Mouse (Mus musculus): ENCODE measurements around the gene Trim2. TPM values are rescaled to one million over a fixed set of nuclear protein-coding genes. Genes with fewer than 3 reads are reported as not detected.

Trim2 gene
- total and polyA plus RNA-seq, 2 experiments from 2014 or later, result 149 to 291 TPM

- Histone ChIP-seq H3K4me3 (ENCODE audit: low read depth, low read length) (no peak overlapping the region), H3K9ac (replicated peaks; ENCODE audit: low read length, poor library complexity, severe bottlenecking) (no peak overlapping the region), H3K9me3 (ENCODE audit: low read length) (no peaks in the 10 kb centered on the region), H3K36me3 (ENCODE audit: insufficient read depth, low read length) (peaks cover 46% of the 10 kb centered on the region), H3K4me2 (ENCODE audit: low read depth, low read length, poor library complexity, severe bottlenecking) (no peak overlapping the region), H3K27me3 (ENCODE audit: insufficient read depth, low read length) (no peaks in the 10 kb centered on the region), H3K27ac (ENCODE audit: low read depth, low read length) (no peak overlapping the region), H3K4me1 (ENCODE audit: insufficient read depth, low read length) (no peaks in the 10 kb centered on the region)
- WGBS, result 92% methylated on average over 5 of the region's 5 CpGs
- ATAC-seq (ENCODE audit: low FRiP score), result no peak
- DNase-seq (ENCODE audit: low spot score), result no peak
- TF ChIP-seq CTCF (IDR thresholded peaks at IDR 0.05), result no peak
Observed at GRCm38 (mm10) chr3:84166073-84166472, 140.6 kb downstream of the Trim2 start.

GRCm38 (mm10) chr3:84165391-84165790, 141.3 kb downstream of the Trim2 start:
- WGBS, result 96% methylated on average over 3 of the region's 3 CpGs
- Histone ChIP-seq H3K27me3 (ENCODE audit: insufficient read depth, low read length) (no peaks in the 10 kb centered on the region), H3K4me2 (ENCODE audit: low read depth, low read length, poor library complexity, severe bottlenecking) (no peak overlapping the region), H3K36me3 (ENCODE audit: insufficient read depth, low read length) (peaks cover 51% of the 10 kb centered on the region), H3K9ac (replicated peaks; ENCODE audit: low read length, poor library complexity, severe bottlenecking) (no peak overlapping the region), H3K9me3 (ENCODE audit: low read length) (no peaks in the 10 kb centered on the region), H3K4me1 (ENCODE audit: insufficient read depth, low read length) (no peaks in the 10 kb centered on the region), H3K4me3 (ENCODE audit: low read depth, low read length) (no peak overlapping the region), H3K27ac (ENCODE audit: low read depth, low read length) (no peak overlapping the region)
- TF ChIP-seq CTCF (IDR thresholded peaks at IDR 0.05), result no peak
- ATAC-seq (ENCODE audit: low FRiP score) (no peak), DNase-seq (ENCODE audit: low spot score) (no peak)

- Histone ChIP-seq H3K4me2 (ENCODE audit: low read depth, low read length, poor library complexity, severe bottlenecking) (no peak overlapping the region), H3K36me3 (ENCODE audit: insufficient read depth, low read length) (peaks cover 14% of the 10 kb centered on the region; the same call in 1 of the 2 replicates), H3K27ac (ENCODE audit: low read depth, low read length) (no peak overlapping the region), H3K9ac (replicated peaks; ENCODE audit: low read length, poor library complexity, severe bottlenecking) (no peak overlapping the region), H3K4me3 (ENCODE audit: low read depth, low read length) (no peak overlapping the region), H3K27me3 (ENCODE audit: insufficient read depth, low read length) (no peaks in the 10 kb centered on the region), H3K4me1 (ENCODE audit: insufficient read depth, low read length) (no peaks in the 10 kb centered on the region), H3K9me3 (ENCODE audit: low read length) (no peaks in the 10 kb centered on the region)
- WGBS, result 85% methylated on average over 4 of the region's 4 CpGs
- no peak for ATAC-seq (ENCODE audit: low FRiP score)
- no peak for TF ChIP-seq CTCF (IDR thresholded peaks at IDR 0.05)
- no peak for DNase-seq (ENCODE audit: low spot score)
Observed at GRCm38 (mm10) chr3:84157559-84158350, 148.9 kb downstream of the Trim2 start.

- 41% methylated on average over 4 of the region's 4 CpGs for WGBS
Observed at GRCm38 (mm10) chr3:84157011-84157410, 149.7 kb downstream of the Trim2 start.

GRCm38 (mm10) chr3:84156105-84156504, 150.6 kb downstream of the Trim2 start:
- no peaks in the 10 kb centered on the region for H3K9me3 ChIP-seq (ENCODE audit: low read length)
- no peaks in the 10 kb centered on the region for H3K4me1 ChIP-seq (ENCODE audit: insufficient read depth, low read length)
- H3K36me3 ChIP-seq (ENCODE audit: insufficient read depth, low read length), result peaks cover 9% of the 10 kb centered on the region; the same call in 1 of the 2 replicates
- DNase-seq (ENCODE audit: low spot score) (no peak), ATAC-seq (ENCODE audit: low FRiP score) (no peak)
- peak overlapping the region; percentile 44 for H3K4me3 ChIP-seq (ENCODE audit: low read depth, low read length)
- no peak overlapping the region for H3K9ac ChIP-seq (replicated peaks; ENCODE audit: low read length, poor library complexity, severe bottlenecking)
- WGBS, result 49% methylated on average over 6 of the region's 6 CpGs
- no peak for TF ChIP-seq CTCF (IDR thresholded peaks at IDR 0.05)
- no peak overlapping the region for H3K27ac ChIP-seq (ENCODE audit: low read depth, low read length)
- no peaks in the 10 kb centered on the region for H3K27me3 ChIP-seq (ENCODE audit: insufficient read depth, low read length)
- H3K4me2 ChIP-seq (ENCODE audit: low read depth, low read length, poor library complexity, severe bottlenecking), result peak overlapping the region; percentile 82

More at GRCm38 (mm10) chr3:84157011-84157410, 149.7 kb downstream of the Trim2 start:
- H3K27me3 ChIP-seq (ENCODE audit: insufficient read depth, low read length), result no peaks in the 10 kb centered on the region
- no peaks in the 10 kb centered on the region for H3K9me3 ChIP-seq (ENCODE audit: low read length)
- TF ChIP-seq CTCF (IDR thresholded peaks at IDR 0.05), result no peak
- ATAC-seq (ENCODE audit: low FRiP score) (no peak), DNase-seq (ENCODE audit: low spot score) (no peak)
- H3K9ac ChIP-seq (replicated peaks; ENCODE audit: low read length, poor library complexity, severe bottlenecking), result no peak overlapping the region
- no peak overlapping the region for H3K4me3 ChIP-seq (ENCODE audit: low read depth, low read length)
- no peak overlapping the region for H3K27ac ChIP-seq (ENCODE audit: low read depth, low read length)
- no peaks in the 10 kb centered on the region for H3K4me1 ChIP-seq (ENCODE audit: insufficient read depth, low read length)
- peaks cover 11% of the 10 kb centered on the region; the same call in 1 of the 2 replicates for H3K36me3 ChIP-seq (ENCODE audit: insufficient read depth, low read length)
- H3K4me2 ChIP-seq (ENCODE audit: low read depth, low read length, poor library complexity, severe bottlenecking), result no peak overlapping the region

- Histone ChIP-seq H3K9ac (replicated peaks; ENCODE audit: low read length, poor library complexity, severe bottlenecking) (peak within 1 kb of the TSS; percentile 5; the same call in 1 of the 2 replicates), H3K27me3 (ENCODE audit: insufficient read depth, low read length) (no peaks in the 10 kb centered on the region), H3K4me2 (ENCODE audit: low read depth, low read length, poor library complexity, severe bottlenecking) (peak within 1 kb of the TSS; percentile 82), H3K36me3 (ENCODE audit: insufficient read depth, low read length) (peaks cover 6% of the 10 kb centered on the region; the same call in 1 of the 2 replicates), H3K4me3 (ENCODE audit: low read depth, low read length) (peak within 1 kb of the TSS; percentile 44), H3K27ac (ENCODE audit: low read depth, low read length) (no peak within 1 kb of the TSS), H3K9me3 (ENCODE audit: low read length) (no peaks in the 10 kb centered on the region), H3K4me1 (ENCODE audit: insufficient read depth, low read length) (no peaks in the 10 kb centered on the region)
- ATAC-seq (ENCODE audit: low FRiP score), result peak; percentile 95
- DNase-seq (ENCODE audit: low spot score), result peak; percentile 95
- TF ChIP-seq CTCF (IDR thresholded peaks at IDR 0.05), result peak; percentile 95
- under 1% methylated on average over 29 of the region's 29 CpGs for WGBS
Observed at GRCm38 (mm10) chr3:84155558-84156006, 151.1 kb downstream of the Trim2 start, which contains the start of gene Mnd1. Mnd1 (minus strand) TSS chr3:84155786.
